Mouse (Mus musculus) liver, embryonic 15.5 days (tissue): ENCODE measurements around the gene Uvrag. TPM values are rescaled to one million over a fixed set of nuclear protein-coding genes. Genes with fewer than 3 reads are reported as not detected.
"Not testable (repeated sequence)": the region's sequence is repeated elsewhere in the genome, so short reads cannot be mapped to it uniquely, and the experiment has no call there.

Experiments
- ATAC-seq: fragments of 200-750 bp; cut with Nextera tagmentation; 2 replicates; pipeline ENCODE4 v1.8.0; 2017; ENCODE audit warnings: moderate number of reproducible peaks, mild to moderate bottlenecking, moderate library complexity; ENCODE audit not compliant: insufficient read depth
- H3K27ac ChIP-seq: fragments of 300-500 bp; sonication (generic); replicated peaks from 2 replicates; pipeline ENCODE4 v1.5.1; 2015; ENCODE audit warnings: mild to moderate bottlenecking, inconsistent platforms
- H3K27me3 ChIP-seq: fragments of 300-500 bp; sonication (generic); 2 replicates; pipeline ENCODE4 v1.6.1; 2015; ENCODE audit warnings: mild to moderate bottlenecking, inconsistent platforms
- H3K36me3 ChIP-seq: fragments of 300-500 bp; sonication (generic); replicated peaks from 2 replicates; pipeline ENCODE4 v1.6.1; 2015; ENCODE audit warnings: moderate library complexity, mild to moderate bottlenecking, inconsistent platforms
- H3K4me1 ChIP-seq: fragments of 300-500 bp; sonication (generic); replicated peaks from 2 replicates; pipeline ENCODE4 v1.6.1; 2015; ENCODE audit warnings: inconsistent platforms
- H3K4me2 ChIP-seq: fragments of 300-500 bp; sonication (generic); 2 replicates; pipeline ENCODE4 v1.6.1; 2015; ENCODE audit warnings: moderate library complexity, mild to moderate bottlenecking, inconsistent platforms
- H3K4me3 ChIP-seq: fragments of 300-500 bp; sonication (generic); replicated peaks from 2 replicates; pipeline ENCODE4 v1.5.1; 2015; ENCODE audit warnings: mild to moderate bottlenecking, inconsistent platforms
- H3K9ac ChIP-seq: fragments of 300-500 bp; sonication (generic); 2 replicates; pipeline ENCODE4 v1.6.1; 2015; ENCODE audit warnings: moderate library complexity, mild to moderate bottlenecking, inconsistent platforms
- H3K9me3 ChIP-seq: fragments of 300-500 bp; sonication (generic); replicated peaks from 2 replicates; pipeline ENCODE4 v1.6.1; 2016; ENCODE audit warnings: inconsistent platforms
- WGBS: fragments of 180-500 bp; shearing (Covaris S2); methylation state at CpG from one replicate; pipeline ENCODE4 v1.1.7; 2015; ENCODE audit warnings: mixed read lengths; ENCODE audit not compliant: insufficient replicate concordance; 5-methylcytosine and 5-hydroxymethylcytosine counted together
- polyA plus RNA-seq: library from polyadenylated mRNA; unstranded; fragments of >200 nt; fragmentation: Nextera tagmentation; extraction: Ambion mirVana; gene quantifications from 2 replicates; pipeline ENCODE4 v1.2.1, GENCODE M21; 2015

Uvrag gene
- polyA plus RNA-seq, 1 experiment from 2014 or later: 8.3 TPM

- 73% methylated on average over 6 of the region's 6 CpGs for WGBS
- H3K9me3 ChIP-seq: no peaks in the 10 kb centered on the region
- no peak overlapping the region for H3K4me2 ChIP-seq
- ATAC-seq: no peak
- no peak overlapping the region for H3K27ac ChIP-seq
- H3K4me3 ChIP-seq: no peak overlapping the region
- no peak overlapping the region for H3K9ac ChIP-seq
- peaks cover 4% of the 10 kb centered on the region; the same call in 1 of the 2 replicates for H3K4me1 ChIP-seq
- H3K36me3 ChIP-seq: peaks cover 5% of the 10 kb centered on the region; the same call in 1 of the 2 replicates
- H3K27me3 ChIP-seq: no peaks in the 10 kb centered on the region
These were observed 62.1 kb downstream of the Uvrag start for GRCm38 (mm10) chr7:99078805-99079204.

GRCm38 (mm10) chr7:99077234-99077633 lies 63.7 kb downstream of the Uvrag start:
- Histone ChIP-seq H3K4me1 (peaks cover 4% of the 10 kb centered on the region; the same call in 1 of the 2 replicates), H3K4me3 (no peak overlapping the region)

DNA sequence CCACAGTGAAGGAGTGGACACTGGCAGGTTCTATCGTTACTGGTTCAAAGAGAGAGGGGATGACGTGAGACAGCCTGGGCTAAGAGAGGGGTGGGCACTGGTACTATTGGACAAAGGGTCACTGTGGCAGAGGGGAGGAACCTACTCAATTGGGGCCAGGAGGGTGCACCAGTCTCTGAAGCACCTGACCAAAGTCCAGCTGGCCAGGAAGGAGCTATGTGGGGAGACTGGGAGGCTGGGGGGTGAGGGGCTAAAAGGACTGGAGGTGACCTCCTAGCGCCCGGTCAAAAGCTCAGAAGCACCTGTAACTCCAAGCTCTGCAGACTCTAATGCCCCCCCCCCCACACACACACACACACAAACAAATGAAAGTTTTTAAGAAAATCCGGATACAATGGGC lies 65.8 kb downstream of the Uvrag start:
- H3K4me1 ChIP-seq: peaks cover 4% of the 10 kb centered on the region; the same call in 1 of the 2 replicates
- no peak overlapping the region for H3K4me2 ChIP-seq
- 72% methylated on average over 5 of the region's 5 CpGs for WGBS
- H3K4me3 ChIP-seq: no peak overlapping the region
- no peaks in the 10 kb centered on the region for H3K27me3 ChIP-seq
- H3K9ac ChIP-seq: no peak overlapping the region
- H3K36me3 ChIP-seq: no peaks in the 10 kb centered on the region
- H3K9me3 ChIP-seq: no peaks in the 10 kb centered on the region
- no peak for ATAC-seq
- H3K27ac ChIP-seq: no peak overlapping the region

More at GRCm38 (mm10) chr7:99077234-99077633, 63.7 kb downstream of the Uvrag start:
- Histone ChIP-seq H3K27me3 (no peaks in the 10 kb centered on the region), H3K9ac (no peak overlapping the region), H3K36me3 (no peaks in the 10 kb centered on the region), H3K4me2 (no peak overlapping the region), H3K9me3 (no peaks in the 10 kb centered on the region), H3K27ac (no peak overlapping the region)
- ATAC-seq: no peak
- WGBS: 74% methylated on average over 8 of the region's 8 CpGs

- H3K4me2 ChIP-seq: no peak overlapping the region
- no peak for ATAC-seq
- 50% methylated on average over 7 of the region's 7 CpGs for WGBS
- H3K27ac ChIP-seq: no peak overlapping the region
- H3K36me3 ChIP-seq: 0 out of 2 replicates have a peak, but pooled peaks cover 2% of the 10 kb centered on the region
- no peaks in the 10 kb centered on the region for H3K9me3 ChIP-seq
- H3K9ac ChIP-seq: no peak overlapping the region
- H3K4me3 ChIP-seq: no peak overlapping the region
- H3K27me3 ChIP-seq: no peaks in the 10 kb centered on the region
- H3K4me1 ChIP-seq: peaks cover 4% of the 10 kb centered on the region; the same call in 1 of the 2 replicates
These were observed 67.1 kb downstream of the Uvrag start for GRCm38 (mm10) chr7:99073734-99074372.

DNA sequence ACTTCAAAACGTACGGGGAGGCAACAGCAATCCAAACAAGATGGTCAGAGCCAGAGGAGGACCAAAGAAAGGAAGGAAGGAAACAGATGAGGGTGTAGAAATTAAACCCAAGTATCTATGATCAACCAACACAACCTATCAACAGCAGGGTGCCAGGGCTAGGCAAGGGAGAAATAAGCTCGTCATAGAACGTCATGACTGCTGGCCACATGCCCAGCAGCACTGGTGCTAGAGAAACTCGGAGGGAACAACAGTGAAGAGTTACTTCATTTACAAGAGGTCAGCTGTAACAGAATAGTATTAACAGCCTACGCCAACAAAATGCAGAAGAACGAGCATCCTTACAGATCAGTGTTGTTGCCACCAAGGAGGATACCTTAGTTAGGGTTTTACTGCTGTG lies 73.2 kb downstream of the Uvrag start:
- Histone ChIP-seq H3K4me2 (no peak overlapping the region), H3K9ac (no peak overlapping the region), H3K9me3 (no peaks in the 10 kb centered on the region), H3K4me1 (0 out of 2 replicates have a peak, but pooled peaks cover 2% of the 10 kb centered on the region), H3K27me3 (no peaks in the 10 kb centered on the region), H3K36me3 (peaks cover 4% of the 10 kb centered on the region; the same call in 1 of the 2 replicates), H3K27ac (no peak overlapping the region), H3K4me3 (no peak overlapping the region)
- no peak for ATAC-seq
- WGBS: 65% methylated on average over 7 of the region's 7 CpGs

GRCm38 (mm10) chr7:99065920-99066319 lies 75.0 kb downstream of the Uvrag start:
- ATAC-seq: no peak
- Histone ChIP-seq H3K36me3 (peaks cover 4% of the 10 kb centered on the region; the same call in 1 of the 2 replicates), H3K9ac (no peak overlapping the region), H3K4me3 (no peak overlapping the region), H3K4me1 (0 out of 2 replicates have a peak, but pooled peaks cover 2% of the 10 kb centered on the region), H3K27me3 (no peaks in the 10 kb centered on the region), H3K27ac (no peak overlapping the region), H3K9me3 (no peaks in the 10 kb centered on the region), H3K4me2 (no peak overlapping the region)
- WGBS: 23% methylated on average over 2 of the region's 2 CpGs

DNA sequence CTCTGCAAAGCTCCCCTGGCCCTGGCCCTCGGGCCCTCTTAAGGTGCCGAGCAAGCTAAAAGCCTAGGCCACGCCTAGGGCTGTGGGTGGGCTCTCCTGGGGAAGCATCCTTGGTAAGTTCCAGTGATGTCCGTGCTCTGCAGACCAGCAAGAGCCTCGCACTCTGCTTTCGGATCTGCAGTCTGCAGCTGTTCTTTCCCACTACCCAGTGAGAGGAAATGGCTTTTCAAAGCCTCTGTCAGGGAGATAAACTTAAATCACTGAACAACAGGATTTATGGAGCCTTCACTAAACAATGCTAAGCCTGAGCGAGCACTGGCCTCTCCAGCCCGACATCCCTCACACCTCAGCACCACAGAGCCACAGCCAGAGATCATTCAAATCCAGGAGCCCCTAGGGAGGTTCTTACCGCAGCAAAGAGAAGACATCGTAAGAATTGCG lies 75.5 kb downstream of the Uvrag start:
- Histone ChIP-seq H3K4me1 (0 out of 2 replicates have a peak, but pooled peaks cover 2% of the 10 kb centered on the region), H3K4me3 (no peak overlapping the region), H3K27me3 (no peaks in the 10 kb centered on the region), H3K27ac (no peak overlapping the region), H3K9ac (no peak overlapping the region), H3K4me2 (no peak overlapping the region), H3K9me3 (no peaks in the 10 kb centered on the region), H3K36me3 (peaks cover 4% of the 10 kb centered on the region; the same call in 1 of the 2 replicates)
- 61% methylated on average over 11 of the region's 11 CpGs for WGBS
- no peak for ATAC-seq

DNA sequence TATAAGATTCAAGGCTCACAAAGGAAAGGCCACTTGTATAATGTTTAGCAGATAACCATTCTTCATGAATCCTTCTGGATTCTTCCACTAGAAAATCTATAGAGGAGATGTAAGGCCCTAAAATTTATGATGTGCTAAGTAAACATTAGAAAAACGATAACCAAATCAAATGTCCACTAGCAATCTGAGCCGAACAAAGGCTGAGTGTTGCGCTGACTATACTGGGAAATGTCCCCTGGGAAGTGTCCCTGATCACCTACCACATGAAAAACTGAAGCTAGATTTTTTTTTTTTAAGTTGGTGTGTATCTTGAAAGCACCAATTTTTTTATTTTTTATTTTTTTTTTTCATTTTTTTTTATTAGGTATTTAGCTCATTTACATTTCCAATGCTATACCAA lies 76.1 kb downstream of the Uvrag start:
- H3K27me3 ChIP-seq: no peaks in the 10 kb centered on the region
- no peak overlapping the region for H3K27ac ChIP-seq
- 63% methylated on average over 3 of the region's 3 CpGs for WGBS
- 0 out of 2 replicates have a peak, but pooled peaks cover 2% of the 10 kb centered on the region for H3K4me1 ChIP-seq
- H3K9me3 ChIP-seq: no peaks in the 10 kb centered on the region
- H3K4me3 ChIP-seq: no peak overlapping the region
- H3K9ac ChIP-seq: no peak overlapping the region
- H3K4me2 ChIP-seq: no peak overlapping the region
- H3K36me3 ChIP-seq: peaks cover 4% of the 10 kb centered on the region; the same call in 1 of the 2 replicates
- ATAC-seq: no peak

DNA sequence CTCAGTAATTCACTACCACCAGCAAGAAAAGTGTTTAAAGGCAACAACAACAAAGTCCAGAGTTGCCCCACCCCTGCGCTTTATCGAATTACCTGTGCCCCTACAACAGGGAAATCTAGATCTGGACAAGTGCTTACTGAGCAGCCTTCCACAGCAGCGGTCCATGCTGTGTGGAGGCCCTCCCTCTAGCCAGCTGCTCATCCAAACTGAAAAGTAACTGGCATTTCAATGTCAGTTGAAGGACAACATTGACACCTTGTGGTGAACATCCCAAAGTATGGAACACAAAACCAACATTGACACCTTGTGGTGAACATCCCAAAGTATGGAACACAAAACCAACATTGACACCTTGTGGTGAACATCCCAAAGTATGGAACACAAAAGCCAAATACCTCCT lies 78.7 kb downstream of the Uvrag start:
- ATAC-seq, H3K4me1 ChIP-seq: not testable (repeated sequence)

GRCm38 (mm10) chr7:99061056-99061680 lies 79.8 kb downstream of the Uvrag start:
- no peak overlapping the region for H3K9ac ChIP-seq
- no peaks in the 10 kb centered on the region for H3K27me3 ChIP-seq
- H3K4me2 ChIP-seq: no peak overlapping the region
- H3K27ac ChIP-seq: no peak overlapping the region
- H3K36me3 ChIP-seq: no peaks in the 10 kb centered on the region; the same call in none of the 2 replicates
- H3K4me1 ChIP-seq: 0 out of 2 replicates have a peak, but pooled peaks cover 2% of the 10 kb centered on the region
- no peaks in the 10 kb centered on the region for H3K9me3 ChIP-seq
- WGBS: 61% methylated on average over 7 of the region's 7 CpGs
- no peak overlapping the region for H3K4me3 ChIP-seq
- ATAC-seq: no peak

More for the DNA sequence above, 78.7 kb downstream of the Uvrag start:
- WGBS: 86% methylated on average over 3 of the region's 3 CpGs
- H3K9ac ChIP-seq, H3K4me2 ChIP-seq, H3K27ac ChIP-seq, H3K36me3 ChIP-seq, H3K27me3 ChIP-seq, H3K4me3 ChIP-seq, H3K9me3 ChIP-seq: not testable (repeated sequence)

- Histone ChIP-seq H3K27me3 (no peaks in the 10 kb centered on the region), H3K4me1 (0 out of 2 replicates have a peak, but pooled peaks cover 2% of the 10 kb centered on the region), H3K36me3 (no peaks in the 10 kb centered on the region; the same call in none of the 2 replicates), H3K4me3 (no peak overlapping the region), H3K9me3 (no peaks in the 10 kb centered on the region), H3K27ac (no peak overlapping the region), H3K9ac (no peak overlapping the region), H3K4me2 (no peak overlapping the region)
- no peak for ATAC-seq
- 77% methylated on average over 5 of the region's 5 CpGs for WGBS
These were observed 80.5 kb downstream of the Uvrag start for GRCm38 (mm10) chr7:99060476-99060875.
